Mouse (Mus musculus) naive thymus-derived CD4-positive, alpha-beta T cell, adult 2 months (primary cell): ENCODE measurements around the gene Zfp277.
A peak's percentile ranks its signal among the peaks of the same experiment; 100 is the strongest.

Experiments
- DNase-seq: peaks from one replicate; pipeline ENCODE4 v3.0.0-alpha.2; 2011; ENCODE audit warnings: low read depth

Zfp277 gene

GRCm38 (mm10) chr12:40445648-40446449 lies at the start of gene Zfp277, which contains the start of gene Dock4:
Gene Zfp277 (minus strand): TSS chr12:40445902.
Gene Dock4 (plus strand): TSS chr12:40445952.
- DNase-seq: peak; percentile 100

- DNase-seq: no peak
These were observed 40.5 kb upstream of the Zfp277 start for GRCm38 (mm10) chr12:40486047-40486837.

- DNase-seq: no peak
These were observed 39.5 kb upstream of the Zfp277 start for GRCm38 (mm10) chr12:40485210-40485609.

- no peak for DNase-seq
These were observed 38.5 kb upstream of the Zfp277 start for GRCm38 (mm10) chr12:40484224-40484623.

- DNase-seq: no peak
These were observed 32.1 kb upstream of the Zfp277 start for GRCm38 (mm10) chr12:40477621-40478452.

- DNase-seq: no peak
These were observed 28.0 kb upstream of the Zfp277 start for GRCm38 (mm10) chr12:40473709-40474108.

- no peak for DNase-seq
These were observed 26.1 kb upstream of the Zfp277 start for GRCm38 (mm10) chr12:40471649-40472399.

GRCm38 (mm10) chr12:40469009-40469408 lies 23.3 kb upstream of the Zfp277 start:
- DNase-seq: no peak

- DNase-seq: no peak
These were observed 22.5 kb upstream of the Zfp277 start for GRCm38 (mm10) chr12:40468235-40468634.

GRCm38 (mm10) chr12:40464282-40464681 lies 18.6 kb upstream of the Zfp277 start:
- DNase-seq: no peak

- DNase-seq: no peak
These were observed 18.1 kb upstream of the Zfp277 start for GRCm38 (mm10) chr12:40463828-40464227.

GRCm38 (mm10) chr12:40462693-40463235 lies 17.1 kb upstream of the Zfp277 start:
- no peak for DNase-seq

GRCm38 (mm10) chr12:40459673-40460265 lies 14.1 kb upstream of the Zfp277 start:
- no peak for DNase-seq

GRCm38 (mm10) chr12:40458977-40459376 lies 13.3 kb upstream of the Zfp277 start:
- DNase-seq: no peak

- DNase-seq: no peak
These were observed 10.8 kb upstream of the Zfp277 start for GRCm38 (mm10) chr12:40456517-40456916.

GRCm38 (mm10) chr12:40449119-40449795 lies 3.6 kb upstream of the Zfp277 start:
- no peak for DNase-seq

- peak; percentile 27 for DNase-seq
These were observed 2.1 kb upstream of the Zfp277 start for GRCm38 (mm10) chr12:40447561-40448355.

GRCm38 (mm10) chr12:40446450-40447381 lies 1.0 kb upstream of the Zfp277 start:
- peak; percentile 51 for DNase-seq
